ENCODE assay signal across 23 mouse cellular contexts in the genomic region with DNA sequence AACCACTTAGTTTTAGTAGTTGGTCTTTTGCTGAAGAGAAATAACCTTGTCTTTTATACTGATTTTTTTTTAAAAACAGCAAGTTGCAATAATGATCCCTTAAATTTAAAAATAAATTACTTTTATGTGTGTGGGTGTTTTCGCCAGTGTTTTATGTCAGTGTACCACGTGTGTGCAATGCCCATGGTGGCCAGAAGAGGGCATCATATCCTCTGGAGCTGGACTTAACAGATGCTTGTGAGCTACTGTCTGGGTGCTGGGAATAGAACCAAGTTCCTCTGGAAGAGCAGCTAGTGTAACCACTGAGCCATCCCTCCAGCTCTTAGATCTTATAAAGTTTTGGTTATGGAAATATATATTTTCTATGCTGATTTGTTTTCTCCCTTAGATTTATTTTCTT. TPM values are rescaled to one million over a fixed set of nuclear protein-coding genes. Genes with fewer than 3 reads are reported as not detected.
DNase-seq lines count a peak whose midpoint lies in the region; ATAC-seq and TF ChIP-seq lines count a peak whose summit lies in the region.
"Had no signal": no experiment of that assay in that cellular context is flagged by ENCODE, and none has a peak within 500 bp of the region (broad histone marks: within the 10 kb centered on the region; RNA-seq: fewer than 3 reads in every experiment).

No protein-coding gene starts in this region.

- H3K4me1 ChIP-seq in hindbrain, postnatal 0 days (ENCODE audit: insufficient read depth, low read length) = no peaks in the 10 kb centered on the region
- H3K4me1 ChIP-seq in hindbrain, embryonic 16.5 days (ENCODE audit: control insufficient read depth, insufficient read depth, low read depth, low read length) = peaks cover 3% of the 10 kb centered on the region; the same call in 1 of the 2 replicates
- peaks cover 12% of the 10 kb centered on the region; the same call in 1 of the 2 replicates for H3K4me1 ChIP-seq in lung, embryonic 14.5 days (ENCODE audit: insufficient read depth)
- H3K4me1 ChIP-seq in ES-E14 (ENCODE audit: control insufficient read depth in 2 of 2, insufficient read depth in 2 of 2, low read length in 2 of 2, poor library complexity in 1 of 2) = peaks cover 3 to 12% of the 10 kb centered on the region in 2 experiments; a peak in 1 of 4 replicates
- H3K4me1 ChIP-seq in midbrain, embryonic 10.5 days = peaks cover 19% of the 10 kb centered on the region

- H3K36me3 ChIP-seq in hindbrain, postnatal 0 days (ENCODE audit: insufficient read depth, low read length) = no peaks in the 10 kb centered on the region
- H3K36me3 ChIP-seq in hindbrain, embryonic 16.5 days (ENCODE audit: control insufficient read depth, insufficient read depth, low read length) = no peaks in the 10 kb centered on the region
- no peaks in the 10 kb centered on the region for H3K36me3 ChIP-seq in lung, embryonic 14.5 days (ENCODE audit: insufficient read depth)
- no peaks in the 10 kb centered on the region for H3K36me3 ChIP-seq in ES-E14 (ENCODE audit: control insufficient read depth, insufficient read depth, low read length, poor library complexity, severe bottlenecking)
- no peaks in the 10 kb centered on the region for H3K36me3 ChIP-seq in splenic B cell, adult 2 months (ENCODE audit: control insufficient read depth, insufficient read depth, low read length, poor library complexity, severe bottlenecking)
- no peaks in the 10 kb centered on the region for H3K36me3 ChIP-seq in midbrain, embryonic 10.5 days
- H3K36me3 ChIP-seq: heart, embryonic 15.5 days; limb, embryonic 10.5 days; neural tube, embryonic 15.5 days had no signal

- no peaks in the 10 kb centered on the region for H3K9me3 ChIP-seq in hindbrain, postnatal 0 days (ENCODE audit: low read length)
- H3K9me3 ChIP-seq in hindbrain, embryonic 16.5 days (ENCODE audit: control insufficient read depth, low read length) = no peaks in the 10 kb centered on the region
- no peaks in the 10 kb centered on the region for H3K9me3 ChIP-seq in lung, embryonic 14.5 days (ENCODE audit: low read depth, low read length)
- H3K9me3 ChIP-seq in ES-E14 (ENCODE audit: control insufficient read depth, insufficient read depth, low read depth, low read length) = no peaks in the 10 kb centered on the region
- no peaks in the 10 kb centered on the region for H3K9me3 ChIP-seq in midbrain, embryonic 10.5 days (replicated peaks)
- H3K9me3 ChIP-seq: forebrain, embryonic 13.5 days; heart, embryonic 15.5 days; limb, embryonic 10.5 days; neural tube, embryonic 15.5 days had no signal

- peak; percentile 19; the same call in 1 of the 2 replicates for TF ChIP-seq CTCF in hindbrain, postnatal 0 days (IDR thresholded peaks at IDR 0.05; ENCODE audit: low read depth)
- TF ChIP-seq CTCF in lung, embryonic 14.5 days (IDR thresholded peaks at IDR 0.05; ENCODE audit: low read depth) = peak; percentile 39

- no peak overlapping the region for H3K4me3 ChIP-seq in hindbrain, postnatal 0 days (ENCODE audit: low read length)
- H3K4me3 ChIP-seq in hindbrain, embryonic 16.5 days (ENCODE audit: low read length) = no peak overlapping the region
- no peak overlapping the region for H3K4me3 ChIP-seq in lung, embryonic 14.5 days (ENCODE audit: low read depth, low read length)
- no peak overlapping the region for H3K4me3 ChIP-seq in ES-E14 (ENCODE audit: insufficient read depth in 1 of 2, low read depth in 1 of 2, low read length in 2 of 2, poor library complexity in 1 of 2, severe bottlenecking in 1 of 2)
- no peak overlapping the region for H3K4me3 ChIP-seq in midbrain, embryonic 10.5 days
- H3K4me3 ChIP-seq: forebrain, embryonic 13.5 days; gastrocnemius, adult 2 months; heart, embryonic 15.5 days; limb, embryonic 10.5 days; neural tube, embryonic 15.5 days had no signal

- H3K9ac ChIP-seq in hindbrain, postnatal 0 days (replicated peaks; ENCODE audit: low read length) = no peak overlapping the region
- no peak overlapping the region for H3K9ac ChIP-seq in hindbrain, embryonic 16.5 days (ENCODE audit: low read depth, low read length)
- no peak overlapping the region for H3K9ac ChIP-seq in lung, embryonic 14.5 days
- H3K9ac ChIP-seq in ES-E14 (ENCODE audit: insufficient read depth, low read depth, low read length, poor library complexity, severe bottlenecking) = no peak overlapping the region
- H3K9ac ChIP-seq: forebrain, embryonic 13.5 days; heart, embryonic 15.5 days; neural tube, embryonic 15.5 days had no signal

- no peak overlapping the region for H3K27ac ChIP-seq in hindbrain, postnatal 0 days
- no peak overlapping the region for H3K27ac ChIP-seq in hindbrain, embryonic 16.5 days (ENCODE audit: low read depth, low read length)
- H3K27ac ChIP-seq in lung, embryonic 14.5 days (ENCODE audit: low read depth) = no peak overlapping the region
- no peak overlapping the region for H3K27ac ChIP-seq in ES-E14 (ENCODE audit: insufficient read depth, low read depth, low read length, poor library complexity, severe bottlenecking)
- H3K27ac ChIP-seq in midbrain, embryonic 10.5 days (replicated peaks) = no peak overlapping the region
- H3K27ac ChIP-seq: forebrain, embryonic 13.5 days; gastrocnemius, adult 2 months; heart, embryonic 15.5 days; limb, embryonic 10.5 days; neural tube, embryonic 15.5 days had no signal

- in situ Hi-C loops in ES-E14 (cut with MboI; ENCODE audit: low sequenced_read_pairs in 2 of 2, unreplicated experiment in 2 of 2) = no loop called here

- 96% methylated on average over 2 of the region's 2 CpGs for WGBS in hindbrain, postnatal 0 days
- WGBS in hindbrain, embryonic 16.5 days = 92% methylated on average over 2 of the region's 2 CpGs
- 91% methylated on average over 2 of the region's 2 CpGs for WGBS in lung, embryonic 14.5 days
- 92% methylated on average over 2 of the region's 2 CpGs for WGBS in midbrain, embryonic 10.5 days

- no peak for DNase-seq in hindbrain, postnatal 0 days (ENCODE audit: low spot score)
- DNase-seq in lung, embryonic 14.5 days = no peak
- no peak for DNase-seq in lung, postnatal 4 days
- DNase-seq in ES-E14 (ENCODE audit: low read depth, low spot score) = peak; percentile 50
- DNase-seq in splenic B cell, adult 2 months (ENCODE audit: low read depth, low spot score) = peak; percentile 34
- no peak for DNase-seq in midbrain, embryonic 10.5 days (ENCODE audit: low spot score)
- no peak for DNase-seq in cerebellum, adult 11 months
- DNase-seq: adrenal gland, adult 8-10 months; cerebellum, adult 8-10 months; embryo, embryonic 11 days; gastrocnemius, adult 2 months; heart, adult 11 months; kidney, adult 11 months; lung, adult 18-20 months; retina, postnatal 1 day; spleen, adult 18-20 months; thymus, postnatal 36 days had no signal

- peaks cover 9% of the 10 kb centered on the region; the same call in 1 of the 2 replicates for H3K27me3 ChIP-seq in hindbrain, postnatal 0 days (ENCODE audit: insufficient read depth, low read length)
- H3K27me3 ChIP-seq in hindbrain, embryonic 16.5 days (replicated peaks; ENCODE audit: control insufficient read depth, insufficient read depth, low read length) = peaks cover 2% of the 10 kb centered on the region; the same call in 1 of the 2 replicates
- 0 out of 2 replicates have a peak, but pooled peaks cover 9% of the 10 kb centered on the region for H3K27me3 ChIP-seq in lung, embryonic 14.5 days (ENCODE audit: insufficient read depth, low read length)
- H3K27me3 ChIP-seq in splenic B cell, adult 2 months (ENCODE audit: control insufficient read depth, insufficient read depth, low read length, poor library complexity, severe bottlenecking) = no peaks in the 10 kb centered on the region; the same call in 1 of the 2 replicates
- peaks cover 28% of the 10 kb centered on the region for H3K27me3 ChIP-seq in midbrain, embryonic 10.5 days (ENCODE audit: low read depth, poor library complexity, severe bottlenecking)

- H3K4me2 ChIP-seq in hindbrain, postnatal 0 days (ENCODE audit: low read depth, low read length) = no peak overlapping the region
- H3K4me2 ChIP-seq in hindbrain, embryonic 16.5 days (ENCODE audit: low read length) = no peak overlapping the region
- no peak overlapping the region for H3K4me2 ChIP-seq in lung, embryonic 14.5 days
- H3K4me2 ChIP-seq: forebrain, embryonic 13.5 days; heart, embryonic 15.5 days; neural tube, embryonic 15.5 days had no signal

- ATAC-seq in hindbrain, postnatal 0 days = no peak
- ATAC-seq in hindbrain, embryonic 16.5 days = no peak
- ATAC-seq in lung, embryonic 14.5 days (ENCODE audit: insufficient read depth) = no peak
- ATAC-seq: forebrain, embryonic 13.5 days had no signal

TF ChIP-seq in ES-E14, 5 proteins besides CTCF, POLR2A, EP300 and RAD21:
- TF ChIP-seq ZC3H11A (IDR thresholded peaks at IDR 0.05; ENCODE audit: borderline replicate concordance, low read depth, low read length) (0 out of 2 replicates have a peak, but pooled peaks have one; percentile 1), ZNF384 (IDR thresholded peaks at IDR 0.05; ENCODE audit: low read depth, low read length) (no peak)

RNA-seq across cellular contexts. Expression of a gene that starts 30.7 kb away (rescaled TPM):
- 0.31 and 1.8 TPM in 2 replicates for total RNA-seq in hindbrain, postnatal 0 days (2014; rRNA removed)
- 0.21 and 0.26 TPM in 2 replicates for polyA plus RNA-seq in hindbrain, postnatal 0 days (2015; fragmentation: Nextera tagmentation; extraction: Ambion mirVana)
- 0.16 and 0.47 TPM in 2 replicates for polyA plus RNA-seq in hindbrain, embryonic 16.5 days (2015; fragmentation: Nextera tagmentation; extraction: Ambion mirVana)
- polyA plus RNA-seq in lung, embryonic 14.5 days (2014; fragmentation: Nextera tagmentation; extraction: Ambion mirVana) = 0.35 and 0.49 TPM in 2 replicates
- total RNA-seq in ES-E14 (2012; rRNA removed) = 0.37 and 0.40 TPM in 2 replicates
- polyA plus RNA-seq in midbrain, embryonic 10.5 days (2016; fragmentation: Nextera tagmentation; extraction: Ambion mirVana) = 0.39 and 2.1 TPM in 2 replicates
- total RNA-seq: adrenal gland, adult 8-10 months; gastrocnemius, adult 2 months; megakaryocyte-erythroid progenitor cell, adult 5-6 weeks had no signal

Comparison
In these comparisons a context has a peak if more than half of its experiments do, and no peak if none do; other contexts are left out.
1. DNase-seq: peak in ES-E14 (single experiment) and splenic B cell, adult 2 months (single experiment); none in hindbrain, postnatal 0 days (single experiment), lung, embryonic 14.5 days (single experiment), lung, postnatal 4 days (0 of 2), midbrain, embryonic 10.5 days (single experiment) and cerebellum, adult 11 months (single experiment).